ENCODE assay signal across 17 mouse cellular contexts in genomic region chr10:39210031-39210430, GRCm38 (mm10). TPM values are rescaled to one million over a fixed set of nuclear protein-coding genes. Genes with fewer than 3 reads are reported as not detected.
A peak's percentile ranks its signal among the peaks of the same experiment; 100 is the strongest.
DNase-seq lines count a peak whose midpoint lies in the region; ATAC-seq lines count a peak whose summit lies in the region.
"Had no signal": no experiment of that assay in that cellular context is flagged by ENCODE, and none has a peak within 500 bp of the region (broad histone marks: within the 10 kb centered on the region; RNA-seq: fewer than 3 reads in every experiment).

No protein-coding gene starts in this region.

- DNase-seq in forebrain, embryonic 10.5 days (ENCODE audit: extremely low spot score, low spot score), result no peak
- DNase-seq in limb, embryonic 10.5 days (ENCODE audit: low spot score), result no peak
- DNase-seq in cerebellum, adult 9-10 months, result no peak
- DNase-seq in thymus, postnatal 4 days, result no peak
- no peak for DNase-seq in left cerebral cortex, adult 18-20 months (ENCODE audit: low spot score in 2 of 2)
- DNase-seq: adrenal gland, postnatal 25 days; heart, postnatal 36 days; kidney, adult 2 months; kidney, postnatal 4 days; lung, embryonic 14.5 days had no signal

- no peak overlapping the region for H3K4me2 ChIP-seq in forebrain, embryonic 16.5 days (ENCODE audit: low read length)
- no peak overlapping the region for H3K4me2 ChIP-seq in midbrain, embryonic 16.5 days (ENCODE audit: low read length)
- H3K4me2 ChIP-seq: lung, embryonic 14.5 days had no signal

- H3K4me3 ChIP-seq in forebrain, embryonic 10.5 days, result no peak overlapping the region
- no peak overlapping the region for H3K4me3 ChIP-seq in forebrain, embryonic 16.5 days (replicated peaks; ENCODE audit: low read length)
- no peak overlapping the region for H3K4me3 ChIP-seq in limb, embryonic 10.5 days
- no peak overlapping the region for H3K4me3 ChIP-seq in midbrain, embryonic 16.5 days (ENCODE audit: low read depth, low read length)
- H3K4me3 ChIP-seq: heart, embryonic 10.5 days; myocyte had no signal

- ATAC-seq in forebrain, embryonic 16.5 days, result peak; percentile 36
- ATAC-seq in midbrain, embryonic 16.5 days, result peak; percentile 44; the same call in 1 of the 2 replicates

- no peak overlapping the region for H3K9ac ChIP-seq in forebrain, embryonic 16.5 days (replicated peaks; ENCODE audit: low read depth, low read length)
- no peak overlapping the region for H3K9ac ChIP-seq in midbrain, embryonic 16.5 days (ENCODE audit: low read depth, low read length)
- H3K9ac ChIP-seq: lung, embryonic 14.5 days had no signal

- H3K36me3 ChIP-seq in forebrain, embryonic 10.5 days (replicated peaks), result no peaks in the 10 kb centered on the region
- H3K36me3 ChIP-seq in forebrain, embryonic 16.5 days (ENCODE audit: control insufficient read depth, insufficient read depth), result no peaks in the 10 kb centered on the region
- H3K36me3 ChIP-seq in limb, embryonic 10.5 days, result no peaks in the 10 kb centered on the region
- H3K36me3 ChIP-seq in midbrain, embryonic 16.5 days (ENCODE audit: control insufficient read depth, insufficient read depth, low read length), result no peaks in the 10 kb centered on the region
- H3K36me3 ChIP-seq: heart, embryonic 10.5 days had no signal

- no peaks in the 10 kb centered on the region for H3K27me3 ChIP-seq in forebrain, embryonic 10.5 days (ENCODE audit: poor library complexity, severe bottlenecking)
- H3K27me3 ChIP-seq in forebrain, embryonic 16.5 days (replicated peaks; ENCODE audit: control insufficient read depth, insufficient read depth, low read length), result no peaks in the 10 kb centered on the region
- H3K27me3 ChIP-seq in limb, embryonic 10.5 days (ENCODE audit: low read depth, poor library complexity, severe bottlenecking), result no peaks in the 10 kb centered on the region
- H3K27me3 ChIP-seq in midbrain, embryonic 16.5 days (ENCODE audit: control insufficient read depth, insufficient read depth, low read depth, low read length), result no peaks in the 10 kb centered on the region

- H3K9me3 ChIP-seq in forebrain, embryonic 10.5 days, result 0 out of 2 replicates have a peak, but pooled peaks cover 6% of the 10 kb centered on the region
- peaks cover 3% of the 10 kb centered on the region; the same call in 1 of the 2 replicates for H3K9me3 ChIP-seq in forebrain, embryonic 16.5 days (ENCODE audit: control insufficient read depth, low read length)
- H3K9me3 ChIP-seq in limb, embryonic 10.5 days (replicated peaks), result no peaks in the 10 kb centered on the region
- 0 out of 2 replicates have a peak, but pooled peaks cover 3% of the 10 kb centered on the region for H3K9me3 ChIP-seq in midbrain, embryonic 16.5 days (replicated peaks; ENCODE audit: control insufficient read depth, low read length, poor library complexity, severe bottlenecking)
- H3K9me3 ChIP-seq: heart, embryonic 10.5 days had no signal

- H3K4me1 ChIP-seq in forebrain, embryonic 10.5 days, result peaks cover 15% of the 10 kb centered on the region
- H3K4me1 ChIP-seq in forebrain, embryonic 16.5 days (replicated peaks; ENCODE audit: control insufficient read depth, insufficient read depth, low read length), result peaks cover 10% of the 10 kb centered on the region; the same call in 1 of the 2 replicates
- peaks cover 30% of the 10 kb centered on the region for H3K4me1 ChIP-seq in limb, embryonic 10.5 days
- H3K4me1 ChIP-seq in midbrain, embryonic 16.5 days (ENCODE audit: control insufficient read depth, insufficient read depth, low read length), result peaks cover 18% of the 10 kb centered on the region
- H3K4me1 ChIP-seq: heart, embryonic 10.5 days had no signal

- 0 out of 2 replicates have a peak overlapping the region, but pooled peaks have one; percentile 62 for H3K27ac ChIP-seq in forebrain, embryonic 10.5 days
- H3K27ac ChIP-seq in forebrain, embryonic 16.5 days (ENCODE audit: low read length), result peak overlapping the region; percentile 49
- H3K27ac ChIP-seq in limb, embryonic 10.5 days, result peak overlapping the region; percentile 50; the same call in 1 of the 2 replicates
- H3K27ac ChIP-seq in midbrain, embryonic 16.5 days (ENCODE audit: low read length), result peak overlapping the region; percentile 87
- H3K27ac ChIP-seq: heart, embryonic 10.5 days had no signal

RNA-seq across cellular contexts. Expression of gene Ccn6, which starts 46.4 kb away (rescaled TPM):
- polyA plus RNA-seq in forebrain, embryonic 10.5 days (2016; fragmentation: Nextera tagmentation; extraction: Ambion mirVana), result 0.17 and 0.22 TPM in 2 replicates
- polyA plus RNA-seq in forebrain, embryonic 16.5 days (2015; fragmentation: Nextera tagmentation; extraction: Ambion mirVana), result 0.38 and 0.67 TPM in 2 replicates
- 0.26 and 0.51 TPM in 2 replicates for polyA plus RNA-seq in limb, embryonic 10.5 days (2016; fragmentation: Nextera tagmentation; extraction: Ambion mirVana)
- polyA plus RNA-seq in midbrain, embryonic 16.5 days (2015; fragmentation: Nextera tagmentation; extraction: Ambion mirVana), result 0.30 and 0.46 TPM in 2 replicates
- under 1 TPM; 0.23 to 0.60 TPM for total RNA-seq in left cerebral cortex, adult 18-20 months (2021)
- total RNA-seq: common myeloid progenitor, adult 5-6 weeks; gastrocnemius, adult 8-10 months; heart, postnatal 36 days; MEL had no signal
- polyA plus RNA-seq: myocyte had no signal
